Mouse (Mus musculus) kidney, embryonic 16.5 days (tissue): ENCODE data around the gene Lpar5. TPM values are rescaled to one million over a fixed set of nuclear protein-coding genes. Genes with fewer than 3 reads are reported as not detected.

Experiments used
- ATAC-seq: fragments of 200-750 bp; cut with Nextera tagmentation; 2 replicates; pipeline ENCODE4 v1.8.0; 2017; ENCODE audit warnings: moderate TSS enrichment; ENCODE audit not compliant: low FRiP score, low TSS enrichment
- H3K27ac ChIP-seq: fragments of 300-500 bp; sonication (generic); 2 replicates; pipeline ENCODE4 v1.5.1; 2014; ENCODE audit warnings: low read length
- H3K27me3 ChIP-seq: fragments of 300-500 bp; sonication (generic); 2 replicates; pipeline ENCODE4 v1.6.1; 2014; ENCODE audit warnings: low read length, control low read depth, mixed read lengths; ENCODE audit not compliant: insufficient read depth
- H3K36me3 ChIP-seq: fragments of 300-500 bp; sonication (generic); 2 replicates; pipeline ENCODE4 v1.6.1; 2014; ENCODE audit warnings: low read length, control low read depth, mixed read lengths; ENCODE audit not compliant: insufficient read depth
- H3K4me1 ChIP-seq: fragments of 300-500 bp; sonication (generic); 2 replicates; pipeline ENCODE4 v1.6.1; 2014; ENCODE audit warnings: low read length, control low read depth, mixed read lengths; ENCODE audit not compliant: insufficient read depth
- H3K4me2 ChIP-seq: fragments of 300-500 bp; sonication (generic); replicated peaks from 2 replicates; pipeline ENCODE4 v1.6.1; 2014; ENCODE audit warnings: low read depth, low read length
- H3K4me3 ChIP-seq: fragments of 300-500 bp; sonication (generic); 2 replicates; pipeline ENCODE4 v1.5.1; 2014; ENCODE audit warnings: mild to moderate bottlenecking, low read length
- H3K9ac ChIP-seq: fragments of 300-500 bp; sonication (generic); replicated peaks from 2 replicates; pipeline ENCODE4 v1.6.1; 2014; ENCODE audit warnings: low read length
- H3K9me3 ChIP-seq: fragments of 300-500 bp; sonication (generic); 2 replicates; pipeline ENCODE4 v1.6.1; 2016; ENCODE audit warnings: low read length, control low read depth
- WGBS: fragments of 180-500 bp; shearing (Covaris S2); extraction: QIAGEN DNeasy Blood & Tissue Kit; methylation state at CpG from one replicate; pipeline ENCODE4 v1.1.7; 2014; 5-methylcytosine and 5-hydroxymethylcytosine counted together
- polyA plus RNA-seq: library from polyadenylated mRNA; unstranded; fragments of >200 nt; fragmentation: Nextera tagmentation; extraction: Ambion mirVana; gene quantifications from 2 replicates; pipeline ENCODE4 v1.2.1, GENCODE M21; 2015

Lpar5 gene
- polyA plus RNA-seq, 1 experiment from 2014 or later: 0.30 TPM

GRCm38 (mm10) chr6:125094843-125095242, 27.1 kb downstream of the Lpar5 start:
- peak overlapping the region; percentile 99 for H3K27ac ChIP-seq
- H3K4me1 ChIP-seq: peaks cover 42% of the 10 kb centered on the region
- 33% methylated on average over 3 of the region's 3 CpGs for WGBS
- H3K9ac ChIP-seq: no peak overlapping the region
- H3K9me3 ChIP-seq: no peaks in the 10 kb centered on the region
- ATAC-seq: no peak
- H3K4me3 ChIP-seq: no peak overlapping the region
- H3K27me3 ChIP-seq: no peaks in the 10 kb centered on the region
- no peak overlapping the region for H3K4me2 ChIP-seq
- H3K36me3 ChIP-seq: peaks cover 4% of the 10 kb centered on the region; the same call in 1 of the 2 replicates

GRCm38 (mm10) chr6:125095391-125096278, 27.9 kb downstream of the Lpar5 start, which contains the start of gene Chd4:
Gene Chd4, plus strand, starts transcription at chr6:125095981.
- peak; percentile 66 for ATAC-seq
- Histone ChIP-seq H3K27ac (peak within 1 kb of the TSS; percentile 99), H3K4me2 (peak within 1 kb of the TSS; percentile 85), H3K9me3 (no peaks in the 10 kb centered on the region), H3K36me3 (peaks cover 12% of the 10 kb centered on the region), H3K4me3 (peak within 1 kb of the TSS; percentile 93), H3K4me1 (peaks cover 40% of the 10 kb centered on the region), H3K9ac (peak within 1 kb of the TSS; percentile 95), H3K27me3 (no peaks in the 10 kb centered on the region)
- WGBS: 1% methylated on average over 43 of the region's 45 CpGs

GRCm38 (mm10) chr6:125096279-125096596, 28.5 kb downstream of the Lpar5 start:
- Histone ChIP-seq H3K27ac (peak overlapping the region; percentile 99), H3K36me3 (peaks cover 18% of the 10 kb centered on the region), H3K4me2 (peak overlapping the region; percentile 85), H3K4me3 (peak overlapping the region; percentile 93), H3K9me3 (no peaks in the 10 kb centered on the region), H3K9ac (peak overlapping the region; percentile 95), H3K27me3 (no peaks in the 10 kb centered on the region), H3K4me1 (peaks cover 35% of the 10 kb centered on the region)
- WGBS: under 1% methylated on average over 29 of the region's 32 CpGs
- ATAC-seq: peak; percentile 16; the same call in 1 of the 2 replicates

- Histone ChIP-seq H3K9ac (peak overlapping the region; percentile 95), H3K4me1 (peaks cover 34% of the 10 kb centered on the region), H3K27ac (peak overlapping the region; percentile 99), H3K27me3 (no peaks in the 10 kb centered on the region), H3K9me3 (no peaks in the 10 kb centered on the region), H3K4me3 (peak overlapping the region; percentile 93), H3K36me3 (peaks cover 23% of the 10 kb centered on the region), H3K4me2 (peak overlapping the region; percentile 85)
- peak; percentile 64 for ATAC-seq
- WGBS: under 1% methylated on average over 38 of the region's 44 CpGs
Observed at GRCm38 (mm10) chr6:125096597-125097345, 29.1 kb downstream of the Lpar5 start.

GRCm38 (mm10) chr6:125097346-125097689, 29.6 kb downstream of the Lpar5 start:
- H3K9ac ChIP-seq: peak overlapping the region; percentile 95
- peaks cover 34% of the 10 kb centered on the region for H3K4me1 ChIP-seq
- peak overlapping the region; percentile 85 for H3K4me2 ChIP-seq
- peaks cover 29% of the 10 kb centered on the region for H3K36me3 ChIP-seq
- H3K27me3 ChIP-seq: no peaks in the 10 kb centered on the region
- H3K9me3 ChIP-seq: no peaks in the 10 kb centered on the region
- ATAC-seq: no peak; the same call in 1 of the 2 replicates
- under 1% methylated on average over 12 of the region's 12 CpGs for WGBS
- peak overlapping the region; percentile 93 for H3K4me3 ChIP-seq
- peak overlapping the region; percentile 99 for H3K27ac ChIP-seq

GRCm38 (mm10) chr6:125097951-125098350, 30.2 kb downstream of the Lpar5 start:
- H3K36me3 ChIP-seq: peaks cover 35% of the 10 kb centered on the region
- ATAC-seq: no peak
- H3K9me3 ChIP-seq: no peaks in the 10 kb centered on the region
- peak overlapping the region; percentile 95 for H3K9ac ChIP-seq
- H3K4me3 ChIP-seq: peak overlapping the region; percentile 93
- H3K4me1 ChIP-seq: peaks cover 34% of the 10 kb centered on the region
- H3K27me3 ChIP-seq: no peaks in the 10 kb centered on the region
- H3K4me2 ChIP-seq: peak overlapping the region; percentile 85
- WGBS: 30% methylated on average over 8 of the region's 8 CpGs
- no peak overlapping the region for H3K27ac ChIP-seq

- Histone ChIP-seq H3K4me3 (peak overlapping the region; percentile 93), H3K9me3 (no peaks in the 10 kb centered on the region)
Observed at GRCm38 (mm10) chr6:125098513-125098912, 30.8 kb downstream of the Lpar5 start.

GRCm38 (mm10) chr6:125099421-125099971, 31.8 kb downstream of the Lpar5 start:
- Histone ChIP-seq H3K4me3 (peak overlapping the region; percentile 93), H3K9ac (peak overlapping the region; percentile 18; the same call in 1 of the 2 replicates), H3K4me2 (peak overlapping the region; percentile 85), H3K27me3 (no peaks in the 10 kb centered on the region), H3K9me3 (no peaks in the 10 kb centered on the region), H3K4me1 (peaks cover 34% of the 10 kb centered on the region), H3K36me3 (peaks cover 48% of the 10 kb centered on the region), H3K27ac (peak overlapping the region; percentile 37)
- no peak for ATAC-seq
- WGBS: 38% methylated on average over 5 of the region's 5 CpGs

More at GRCm38 (mm10) chr6:125098513-125098912, 30.8 kb downstream of the Lpar5 start:
- peaks cover 34% of the 10 kb centered on the region for H3K4me1 ChIP-seq
- H3K4me2 ChIP-seq: peak overlapping the region; percentile 85
- peak overlapping the region; percentile 95 for H3K9ac ChIP-seq
- H3K27me3 ChIP-seq: no peaks in the 10 kb centered on the region
- no peak overlapping the region for H3K27ac ChIP-seq
- 26% methylated on average over 3 of the region's 3 CpGs for WGBS
- H3K36me3 ChIP-seq: peaks cover 39% of the 10 kb centered on the region
- ATAC-seq: no peak

- Histone ChIP-seq H3K27me3 (no peaks in the 10 kb centered on the region), H3K9ac (no peak overlapping the region), H3K27ac (no peak overlapping the region), H3K4me1 (peaks cover 29% of the 10 kb centered on the region), H3K4me2 (no peak overlapping the region), H3K4me3 (no peak overlapping the region), H3K9me3 (no peaks in the 10 kb centered on the region; the same call in 1 of the 2 replicates), H3K36me3 (peaks cover 66% of the 10 kb centered on the region)
- ATAC-seq: no peak
- 73% methylated on average over 8 of the region's 9 CpGs for WGBS
Observed at GRCm38 (mm10) chr6:125101444-125101843, 33.7 kb downstream of the Lpar5 start.
